Mouse (Mus musculus) olfactory bulb, adult 2 months (tissue): ENCODE data around the gene Chek2.

Experiments used
- CTCF ChIP-seq: fragments of 200-500 bp; IDR thresholded peaks from 2 replicates; pipeline ENCODE4 v1.5.1; 2012; ENCODE audit warnings: low read depth, mild to moderate bottlenecking, low read length, moderate library complexity; ENCODE audit not compliant: insufficient read depth
- POLR2A ChIP-seq: fragments of 200-500 bp; IDR thresholded peaks from 2 replicates; pipeline ENCODE4 v1.6.1; 2012; ENCODE audit warnings: mild to moderate bottlenecking, low read depth, low read length, moderate library complexity; ENCODE audit not compliant: insufficient read depth

DNA sequence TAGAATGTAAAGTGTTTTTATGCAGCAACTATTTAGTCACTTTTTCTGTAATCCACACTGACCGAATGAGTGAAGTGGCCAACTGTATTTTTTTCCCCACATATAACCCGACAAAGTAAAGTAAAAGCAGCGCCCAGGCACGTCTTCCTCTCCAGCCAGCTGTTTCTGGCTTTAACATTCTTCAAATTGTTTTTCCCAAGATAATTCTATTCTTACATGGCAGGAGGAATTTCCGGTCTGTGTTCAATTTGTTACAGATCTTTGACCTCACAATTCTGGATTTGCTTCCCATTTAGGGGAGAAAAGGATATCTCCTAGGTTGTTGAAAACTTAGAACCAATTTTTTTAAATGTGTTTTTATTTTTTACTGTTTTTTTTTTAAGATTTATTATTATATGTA, 17.3 kb downstream of the Chek2 start:
- TF ChIP-seq CTCF (no peak), POLR2A (no peak)
